8 mouse cellular contexts compared by ENCODE assay signal in genomic region chr15:84313566-84313878, GRCm38 (mm10). TPM values are rescaled to one million over a fixed set of nuclear protein-coding genes. Genes with fewer than 3 reads are reported as not detected.
A peak's percentile ranks its signal among the peaks of the same experiment; 100 is the strongest.
DNase-seq lines count a peak whose midpoint lies in the region; ATAC-seq and TF ChIP-seq lines count a peak whose summit lies in the region.

No protein-coding gene starts in this region.

- 37% methylated on average over 9 of the region's 9 CpGs for WGBS in heart, embryonic 10.5 days
- WGBS in limb, embryonic 13.5 days = 12% methylated on average over 9 of the region's 9 CpGs

- H3K27ac ChIP-seq in heart, embryonic 10.5 days = peak overlapping the region; percentile 69; the same call in 1 of the 2 replicates
- H3K27ac ChIP-seq in CH12.LX (ENCODE audit: insufficient read depth, low read depth) = peak overlapping the region; percentile 72
- H3K27ac ChIP-seq in limb, embryonic 13.5 days = peak overlapping the region; percentile 61; the same call in 1 of the 2 replicates

- no peak for DNase-seq in heart, embryonic 10.5 days (ENCODE audit: low spot score)
- DNase-seq in heart, postnatal 25 days (ENCODE audit: low spot score) = no peak
- peak; percentile 86 for DNase-seq in CH12.LX (ENCODE audit: extremely low read depth)
- DNase-seq in kidney, adult 18-20 months = no peak

- peak overlapping the region; percentile 85 for H3K4me2 ChIP-seq in CH12.LX (ENCODE audit: insufficient read depth, low read depth, poor library complexity, severe bottlenecking)
- H3K4me2 ChIP-seq in limb, embryonic 13.5 days (replicated peaks) = peak overlapping the region; percentile 42

- in situ Hi-C loops in CH12.LX (cut with MboI; ENCODE audit: low pct_ligation_motif_present, low pct_unique_long_range_greater_than_20kb, low sequenced_read_pairs) = no loop called here

- peak; percentile 73 for TF ChIP-seq POLR2A in CH12.LX (IDR thresholded peaks at IDR 0.05; ENCODE audit: low read depth, low read length)

- TF ChIP-seq EP300 in CH12.LX (IDR thresholded peaks at IDR 0.05; ENCODE audit: low read length) = no peak

- no peaks in the 10 kb centered on the region for H3K79me2 ChIP-seq in CH12.LX (replicated peaks; ENCODE audit: control insufficient read depth, extremely low read depth, insufficient read depth, poor library complexity, severe bottlenecking)

- H3K4me3 ChIP-seq in heart, embryonic 10.5 days = no peak overlapping the region
- peak overlapping the region in 1 of 3 experiments; percentile 37 for H3K4me3 ChIP-seq in CH12.LX (replicated peaks in 1 of 3; ENCODE audit: low read depth in 2 of 3, low read length in 2 of 3, poor library complexity in 1 of 3)
- no peak overlapping the region for H3K4me3 ChIP-seq in limb, embryonic 13.5 days

- peaks cover 57% of the 10 kb centered on the region for H3K4me1 ChIP-seq in heart, embryonic 10.5 days
- H3K4me1 ChIP-seq in CH12.LX (ENCODE audit: control insufficient read depth in 1 of 2, insufficient read depth in 2 of 2) = peaks cover 27 to 37% of the 10 kb centered on the region in 2 experiments
- peaks cover 39% of the 10 kb centered on the region for H3K4me1 ChIP-seq in limb, embryonic 13.5 days

- dilution Hi-C loops in CH12.LX (cut with MboI; ENCODE audit: extremely low pct_ligation_motif_present, extremely low pct_unique_long_range_greater_than_20kb, low sequenced_read_pairs) = no loop called here

- peaks cover 8% of the 10 kb centered on the region; the same call in 1 of the 2 replicates for H3K36me3 ChIP-seq in heart, embryonic 10.5 days
- no peaks in the 10 kb centered on the region for H3K36me3 ChIP-seq in CH12.LX (replicated peaks in 1 of 2; ENCODE audit: control insufficient read depth in 1 of 2, insufficient read depth in 1 of 2, low read length in 1 of 2)
- H3K36me3 ChIP-seq in limb, embryonic 13.5 days = no peaks in the 10 kb centered on the region

- TF ChIP-seq CTCF in CH12.LX (conservative IDR thresholded peaks at IDR 0.05 in 1 of 2, IDR thresholded peaks at IDR 0.05 in 1 of 2; ENCODE audit: low read depth in 2 of 2, low read length in 2 of 2) = no peak

- no peaks in the 10 kb centered on the region for H3K27me3 ChIP-seq in heart, embryonic 10.5 days (ENCODE audit: insufficient read depth, poor library complexity, severe bottlenecking)
- H3K27me3 ChIP-seq in CH12.LX (replicated peaks) = no peaks in the 10 kb centered on the region
- H3K27me3 ChIP-seq in limb, embryonic 13.5 days = peaks cover 7% of the 10 kb centered on the region; the same call in 1 of the 2 replicates

- TF ChIP-seq RAD21 in CH12.LX (IDR thresholded peaks at IDR 0.05; ENCODE audit: low read depth, low read length) = no peak

- H3K9me3 ChIP-seq in heart, embryonic 10.5 days = no peaks in the 10 kb centered on the region
- H3K9me3 ChIP-seq in CH12.LX (replicated peaks; ENCODE audit: low read length) = peaks cover 3% of the 10 kb centered on the region
- peaks cover 5% of the 10 kb centered on the region; the same call in 1 of the 2 replicates for H3K9me3 ChIP-seq in limb, embryonic 13.5 days

- peak overlapping the region; percentile 29; the same call in 1 of the 2 replicates for H3K9ac ChIP-seq in CH12.LX (ENCODE audit: insufficient read depth, low read depth)
- H3K9ac ChIP-seq in limb, embryonic 13.5 days = no peak overlapping the region

- ATAC-seq in limb, embryonic 13.5 days (ENCODE audit: low FRiP score, low read depth) = peak; percentile 70
- peak; percentile 38 for ATAC-seq in neutrophil, adult 5-6 weeks (ENCODE audit: extremely low read depth, insufficient number of reproducible peaks, low FRiP score, poor library complexity, severe bottlenecking)
- ATAC-seq in granulocyte monocyte progenitor cell, adult 5-6 weeks (replicated peaks; ENCODE audit: poor library complexity, severe bottlenecking) = no peak; the same call in 1 of the 2 replicates
- ATAC-seq in erythroid progenitor cell, adult 5-6 weeks (replicated peaks; ENCODE audit: low FRiP score, poor library complexity, severe bottlenecking) = no peak

- intact Hi-C loops in heart, postnatal 25 days (cut with DNase I) = no loop called here

TF ChIP-seq in CH12.LX, 34 proteins besides CTCF, POLR2A, EP300 and RAD21:
- TF ChIP-seq IRF4 (IDR thresholded peaks at IDR 0.05; ENCODE audit: low read depth, low read length) = no peak
- TF ChIP-seq HCFC1 (IDR thresholded peaks at IDR 0.05; ENCODE audit: low read depth, low read length) = no peak
- peak; percentile 37; the same call in 1 of the 2 replicates for TF ChIP-seq TCF12 (IDR thresholded peaks at IDR 0.05; ENCODE audit: low read depth, low read length)
- no peak for TF ChIP-seq MYC (IDR thresholded peaks at IDR 0.05; ENCODE audit: low read depth, low read length)
- no peak for TF ChIP-seq ZC3H11A (IDR thresholded peaks at IDR 0.05; ENCODE audit: low read depth, low read length)
- no peak for TF ChIP-seq UBTF (IDR thresholded peaks at IDR 0.05; ENCODE audit: low read depth, low read length)
- no peak; the same call in 1 of the 2 replicates for TF ChIP-seq NRF1 (IDR thresholded peaks at IDR 0.05; ENCODE audit: low read depth, low read length)
- TF ChIP-seq JUN (IDR thresholded peaks at IDR 0.05; ENCODE audit: insufficient read depth, low read depth, low read length) = no peak
- 0 out of 2 replicates have a peak, but pooled peaks have one; percentile 56 for TF ChIP-seq TBP (conservative IDR thresholded peaks at IDR 0.05; ENCODE audit: low read depth, low read length)
- no peak for TF ChIP-seq MAFK (IDR thresholded peaks at IDR 0.05; ENCODE audit: insufficient replicate concordance, low read length)
- no peak for TF ChIP-seq ZMIZ1 (IDR thresholded peaks at IDR 0.05; ENCODE audit: low read depth, low read length)
- TF ChIP-seq USF2 (conservative IDR thresholded peaks at IDR 0.05; ENCODE audit: low read depth, low read length) = no peak
- TF ChIP-seq BHLHE40 (IDR thresholded peaks at IDR 0.05; ENCODE audit: low read depth, low read length) = 0 out of 2 replicates have a peak, but pooled peaks have one; percentile 10
- TF ChIP-seq E2F4 (IDR thresholded peaks at IDR 0.05; ENCODE audit: insufficient replicate concordance, low read depth, low read length) = no peak
- no peak for TF ChIP-seq ETS1 (conservative IDR thresholded peaks at IDR 0.05; ENCODE audit: low read depth, low read length)
- no peak for TF ChIP-seq JUND (conservative IDR thresholded peaks at IDR 0.05; ENCODE audit: low read depth, low read length)
- no peak for TF ChIP-seq SIN3A (IDR thresholded peaks at IDR 0.05; ENCODE audit: low read length)
- peak; percentile 74 for TF ChIP-seq NELFE (IDR thresholded peaks at IDR 0.05; ENCODE audit: low read depth, low read length)
- no peak for TF ChIP-seq ELF1 (IDR thresholded peaks at IDR 0.05; ENCODE audit: low read depth, low read length)
- no peak for TF ChIP-seq MAX (IDR thresholded peaks at IDR 0.05; ENCODE audit: low read length)
- no peak for TF ChIP-seq USF1 (IDR thresholded peaks at IDR 0.05; ENCODE audit: low read depth, low read length)
- TF ChIP-seq CHD1 (IDR thresholded peaks at IDR 0.05; ENCODE audit: low read depth, low read length) = no peak
- no peak for TF ChIP-seq MAZ (IDR thresholded peaks at IDR 0.05; ENCODE audit: low read depth, low read length)
- no peak for TF ChIP-seq MEF2A (IDR thresholded peaks at IDR 0.05; ENCODE audit: borderline replicate concordance, low read depth, low read length)
- no peak for TF ChIP-seq ZNF384 (IDR thresholded peaks at IDR 0.05; ENCODE audit: low read depth, low read length)
- TF ChIP-seq PAX5 (IDR thresholded peaks at IDR 0.05; ENCODE audit: low read length) = no peak

RNA-seq across cellular contexts. Expression of gene Parvg, which starts 10.3 kb away (rescaled TPM):
- 0.43 and 1.0 TPM in 2 replicates for polyA plus RNA-seq in heart, embryonic 10.5 days (2016; fragmentation: Nextera tagmentation; extraction: Ambion mirVana)
- 1 to 10 TPM; 1.3 to 1.4 TPM for total RNA-seq in heart, postnatal 25 days (2021)
- 71.0 and 93.7 TPM in 2 replicates for total RNA-seq in CH12.LX (2012; rRNA removed)
- 96.0 and 98.3 TPM in 2 replicates for total RNA-seq in CH12.LX (2014; rRNA removed)
- polyA plus RNA-seq in CH12.LX (2012; ENCODE audit: insufficient read length, low read depth) = 131 and 140 TPM in 2 replicates
- polyA plus RNA-seq in limb, embryonic 13.5 days (2015; fragmentation: Nextera tagmentation; extraction: Ambion mirVana) = 1.6 and 2.0 TPM in 2 replicates
- total RNA-seq in neutrophil, adult 5-6 weeks (2017) = 98.6 and 118 TPM in 2 replicates
- 154 and 178 TPM in 2 replicates for total RNA-seq in granulocyte monocyte progenitor cell, adult 5-6 weeks (2014; fragmentation: Nextera tagmentation)
- total RNA-seq in granulocyte monocyte progenitor cell, adult 5-6 weeks (2017) = 215 and 279 TPM in 2 replicates
- total RNA-seq in erythroid progenitor cell, adult 5-6 weeks (2015; ENCODE audit: low replicate concordance) = 27.4 and 29.3 TPM in 2 replicates
- 22.2 and 31.4 TPM in 2 replicates for total RNA-seq in erythroid progenitor cell, adult 5-6 weeks (2017; ENCODE audit: low replicate concordance)

Comparison
In these comparisons a context has a peak if more than half of its experiments do, and no peak if none do; other contexts are left out.
1. ATAC-seq: peak in limb, embryonic 13.5 days (single experiment) and neutrophil, adult 5-6 weeks (single experiment); none in granulocyte monocyte progenitor cell, adult 5-6 weeks (single experiment) and erythroid progenitor cell, adult 5-6 weeks (single experiment).
2. RNA of gene Parvg, which starts 10.3 kb away (total RNA-seq): 154 to 279 TPM in granulocyte monocyte progenitor cell, adult 5-6 weeks, 98.6 to 118 TPM in neutrophil, adult 5-6 weeks, 71.0 to 98.3 TPM in CH12.LX and 22.2 to 31.4 TPM in erythroid progenitor cell, adult 5-6 weeks; 1.3 to 1.4 TPM in heart, postnatal 25 days; every median in the first group is over 4 times any median in the second.
3. Peak in every context shown above with its lines, with median percentiles within 50 percentile points of each other: H3K27ac ChIP-seq.